ENCODE assay signal across 16 mouse cellular contexts in genomic region chr8:120244553-120244952, GRCm38 (mm10). TPM values are rescaled to one million over a fixed set of nuclear protein-coding genes. Genes with fewer than 3 reads are reported as not detected.
A peak's percentile ranks its signal among the peaks of the same experiment; 100 is the strongest.
DNase-seq lines count a peak whose midpoint lies in the region; TF ChIP-seq lines count a peak whose summit lies in the region.
"Had no signal": no experiment of that assay in that cellular context is flagged by ENCODE, and none has a peak within 500 bp of the region (broad histone marks: within the 10 kb centered on the region; RNA-seq: fewer than 3 reads in every experiment).

No protein-coding gene starts in this region.

- H3K27me3 ChIP-seq in testis, adult 2 months (ENCODE audit: control insufficient read depth, insufficient read depth, low read length), result no peaks in the 10 kb centered on the region
- H3K27me3 ChIP-seq: lung, embryonic 15.5 days; neural tube, embryonic 12.5 days had no signal

- no peak overlapping the region for H3K4me3 ChIP-seq in layer of hippocampus, adult 2 months
- no peak overlapping the region for H3K4me3 ChIP-seq in testis, adult 2 months (ENCODE audit: control insufficient read depth, low read depth, low read length)
- H3K4me3 ChIP-seq: limb, embryonic 10.5 days; lung, embryonic 15.5 days; megakaryocyte, embryonic 14.5 days; neural tube, embryonic 12.5 days had no signal

- peaks cover under 1% of the 10 kb centered on the region; the same call in 1 of the 2 replicates for H3K4me1 ChIP-seq in testis, adult 2 months (ENCODE audit: control insufficient read depth, insufficient read depth, low read length)
- H3K4me1 ChIP-seq: megakaryocyte, embryonic 14.5 days; neural tube, embryonic 12.5 days had no signal

- H3K36me3 ChIP-seq in testis, adult 2 months (ENCODE audit: control insufficient read depth, insufficient read depth, low read length), result no peaks in the 10 kb centered on the region

- H3K27ac ChIP-seq in layer of hippocampus, adult 2 months, result no peak overlapping the region
- no peak overlapping the region for H3K27ac ChIP-seq in testis, adult 2 months (ENCODE audit: control insufficient read depth, insufficient read depth, low read depth, low read length)
- H3K27ac ChIP-seq: limb, embryonic 10.5 days; lung, embryonic 15.5 days; neural tube, embryonic 12.5 days had no signal

- TF ChIP-seq POLR2A in testis, adult 2 months (IDR thresholded peaks at IDR 0.05; ENCODE audit: control insufficient read depth, low read depth, low read length), result no peak

- no peak for DNase-seq in layer of hippocampus, adult 2 months (ENCODE audit: low spot score in 2 of 2)
- DNase-seq in layer of hippocampus, adult 9-10 months (ENCODE audit: low spot score), result no peak
- no peak for DNase-seq in testis, postnatal 14 days (ENCODE audit: low spot score)
- peak; percentile 84 for DNase-seq in R1 (ENCODE audit: low read depth, low spot score)
- DNase-seq in left cerebral cortex, adult 11 months (ENCODE audit: low spot score), result no peak
- no peak for DNase-seq in embryo, embryonic 10 days (ENCODE audit: low spot score)
- DNase-seq: adrenal gland, adult 8-10 months; cerebellum, adult 2 months; heart, postnatal 36 days; kidney, postnatal 25 days; thymus, adult 18-20 months had no signal

- TF ChIP-seq CTCF in layer of hippocampus, adult 2 months (conservative IDR thresholded peaks at IDR 0.05), result peak; percentile 49
- peak; percentile 52; the same call in 1 of the 2 replicates for TF ChIP-seq CTCF in testis, adult 2 months (IDR thresholded peaks at IDR 0.05; ENCODE audit: control insufficient read depth, insufficient read depth, insufficient replicate concordance, low read depth, low read length)

RNA-seq across cellular contexts. Expression of gene Gse1, which starts 16.3 kb away (rescaled TPM):
- total RNA-seq in layer of hippocampus, adult 2 months (2021), result 100 to 1,000 TPM; 146 to 158 TPM
- 4.0 and 4.3 TPM in 2 replicates for polyA plus RNA-seq in testis, adult 2 months (2012; rRNA removed)
